16 mouse cellular contexts compared by ENCODE assay signal in the genomic region with DNA sequence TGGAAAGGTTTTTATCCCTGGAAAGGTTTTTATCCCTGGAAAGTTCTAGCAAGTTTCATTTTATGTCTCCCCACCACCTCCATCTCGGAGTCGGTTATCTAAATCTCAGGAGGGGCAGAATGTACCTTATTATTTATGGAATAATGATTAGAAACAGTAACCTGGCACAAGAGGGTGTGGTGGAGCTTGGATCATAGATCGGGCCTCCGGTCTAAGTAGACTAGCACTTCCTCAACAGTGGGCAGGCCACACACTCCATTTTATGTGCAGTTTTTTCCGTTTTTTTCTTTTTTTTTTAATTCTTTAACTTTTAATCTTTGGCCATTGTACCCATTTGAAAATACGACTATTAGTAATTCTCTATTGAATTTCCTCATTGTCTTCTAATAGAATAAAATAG. TPM values are rescaled to one million over a fixed set of nuclear protein-coding genes. Genes with fewer than 3 reads are reported as not detected.
DNase-seq lines count a peak whose midpoint lies in the region; ATAC-seq and TF ChIP-seq lines count a peak whose summit lies in the region.
"Had no signal": no experiment of that assay in that cellular context is flagged by ENCODE, and none has a peak within 500 bp of the region (broad histone marks: within the 10 kb centered on the region; RNA-seq: fewer than 3 reads in every experiment).

No protein-coding gene starts in this region.

- H3K27me3 ChIP-seq in kidney, adult 2 months (replicated peaks; ENCODE audit: control insufficient read depth, insufficient read depth, low read length), result no peaks in the 10 kb centered on the region
- no peaks in the 10 kb centered on the region for H3K27me3 ChIP-seq in midbrain, postnatal 0 days (ENCODE audit: insufficient read depth, low read length)
- H3K27me3 ChIP-seq in midbrain, embryonic 14.5 days (ENCODE audit: control insufficient read depth, insufficient read depth, low read length), result no peaks in the 10 kb centered on the region
- H3K27me3 ChIP-seq: heart, embryonic 15.5 days; hindbrain, embryonic 15.5 days had no signal

- no peak for ATAC-seq in midbrain, postnatal 0 days (ENCODE audit: low FRiP score)
- no peak for ATAC-seq in midbrain, embryonic 14.5 days (ENCODE audit: low FRiP score, low TSS enrichment)
- ATAC-seq: forebrain, embryonic 16.5 days had no signal

- TF ChIP-seq POLR2A in kidney, adult 2 months (IDR thresholded peaks at IDR 0.05; ENCODE audit: low read depth, low read length), result no peak
- no peak for TF ChIP-seq POLR2A in bone marrow, adult 2 months (IDR thresholded peaks at IDR 0.05; ENCODE audit: borderline replicate concordance, control insufficient read depth, low read depth, low read length)

- no peak for TF ChIP-seq CTCF in kidney, adult 2 months (conservative IDR thresholded peaks at IDR 0.05; ENCODE audit: insufficient read depth, insufficient read length, low read depth, low read length)
- no peak for TF ChIP-seq CTCF in bone marrow, adult 2 months (IDR thresholded peaks at IDR 0.05; ENCODE audit: control insufficient read depth, insufficient read depth, low read length)
- TF ChIP-seq CTCF in midbrain, postnatal 0 days (IDR thresholded peaks at IDR 0.05), result no peak

- no peak overlapping the region for H3K4me2 ChIP-seq in midbrain, postnatal 0 days (ENCODE audit: low read depth, low read length, poor library complexity, severe bottlenecking)
- H3K4me2 ChIP-seq in midbrain, embryonic 14.5 days (ENCODE audit: low read length), result no peak overlapping the region
- H3K4me2 ChIP-seq: heart, embryonic 15.5 days; hindbrain, embryonic 15.5 days; lung, embryonic 14.5 days had no signal

- H3K9ac ChIP-seq in midbrain, postnatal 0 days (replicated peaks; ENCODE audit: low read length, poor library complexity, severe bottlenecking), result no peak overlapping the region
- H3K9ac ChIP-seq in midbrain, embryonic 14.5 days (replicated peaks; ENCODE audit: low read length), result no peak overlapping the region
- H3K9ac ChIP-seq: heart, embryonic 15.5 days; hindbrain, embryonic 15.5 days; lung, embryonic 14.5 days had no signal

- no peaks in the 10 kb centered on the region for H3K9me3 ChIP-seq in midbrain, postnatal 0 days (ENCODE audit: low read length)
- H3K9me3 ChIP-seq in midbrain, embryonic 14.5 days (ENCODE audit: control insufficient read depth, low read length), result no peaks in the 10 kb centered on the region
- H3K9me3 ChIP-seq: heart, embryonic 15.5 days; hindbrain, embryonic 15.5 days; midbrain, embryonic 10.5 days had no signal

- H3K4me3 ChIP-seq in kidney, adult 2 months (ENCODE audit: insufficient read depth, low read depth, low read length), result no peak overlapping the region
- H3K4me3 ChIP-seq in bone marrow, adult 2 months (replicated peaks; ENCODE audit: control insufficient read depth, low read depth, low read length), result peak overlapping the region; percentile 8
- no peak overlapping the region for H3K4me3 ChIP-seq in midbrain, postnatal 0 days (ENCODE audit: low read depth, low read length)
- no peak overlapping the region for H3K4me3 ChIP-seq in midbrain, embryonic 14.5 days (replicated peaks; ENCODE audit: low read depth, low read length)
- H3K4me3 ChIP-seq: heart, embryonic 15.5 days; hindbrain, embryonic 15.5 days; midbrain, embryonic 10.5 days had no signal

- DNase-seq in kidney, adult 2 months, result no peak
- DNase-seq in kidney, postnatal 36 days, result no peak
- DNase-seq in B cell, adult 2 months, result peak; percentile 27 to 34
- peak; percentile 27 for DNase-seq in large intestine, adult 2 months (ENCODE audit: low read depth, low spot score)
- no peak for DNase-seq in T-cell, adult 2 months (ENCODE audit: low spot score)
- no peak for DNase-seq in midbrain, postnatal 0 days (ENCODE audit: low spot score)
- no peak for DNase-seq in midbrain, embryonic 14.5 days
- DNase-seq: adrenal gland, adult 8-10 months; gastrocnemius, postnatal 10 days; left cerebral cortex, postnatal 4 days; lung, embryonic 14.5 days had no signal

- WGBS in kidney, adult 2 months, result 64% methylated on average over 6 of the region's 6 CpGs
- WGBS in bone marrow, adult 2 months, result 24% methylated on average over 6 of the region's 6 CpGs
- WGBS in large intestine, adult 2 months, result 26% methylated on average over 6 of the region's 6 CpGs
- 90% methylated on average over 6 of the region's 6 CpGs for WGBS in midbrain, postnatal 0 days
- WGBS in midbrain, embryonic 14.5 days, result 89% methylated on average over 6 of the region's 6 CpGs

- 0 out of 2 replicates have a peak, but pooled peaks cover 2% of the 10 kb centered on the region for H3K4me1 ChIP-seq in kidney, adult 2 months (ENCODE audit: control insufficient read depth, insufficient read depth, low read length)
- H3K4me1 ChIP-seq in bone marrow, adult 2 months (ENCODE audit: control insufficient read depth, insufficient read depth, low read length), result peaks cover 4% of the 10 kb centered on the region; the same call in 1 of the 2 replicates
- no peaks in the 10 kb centered on the region for H3K4me1 ChIP-seq in midbrain, postnatal 0 days (ENCODE audit: insufficient read depth, low read length)
- H3K4me1 ChIP-seq in midbrain, embryonic 14.5 days (ENCODE audit: control insufficient read depth, insufficient read depth, low read length), result no peaks in the 10 kb centered on the region
- H3K4me1 ChIP-seq: heart, embryonic 15.5 days; hindbrain, embryonic 15.5 days; midbrain, embryonic 10.5 days had no signal

- H3K36me3 ChIP-seq in kidney, adult 2 months (ENCODE audit: control insufficient read depth, insufficient read depth, low read length), result no peaks in the 10 kb centered on the region
- no peaks in the 10 kb centered on the region for H3K36me3 ChIP-seq in midbrain, postnatal 0 days (ENCODE audit: insufficient read depth, low read length)
- no peaks in the 10 kb centered on the region for H3K36me3 ChIP-seq in midbrain, embryonic 14.5 days (ENCODE audit: control insufficient read depth, insufficient read depth, low read length)
- H3K36me3 ChIP-seq: heart, embryonic 15.5 days; hindbrain, embryonic 15.5 days; midbrain, embryonic 10.5 days had no signal

- H3K27ac ChIP-seq in kidney, adult 2 months (ENCODE audit: insufficient read depth, low read depth, low read length), result peak overlapping the region; percentile 75
- peak overlapping the region; percentile 23; the same call in 1 of the 2 replicates for H3K27ac ChIP-seq in bone marrow, adult 2 months (ENCODE audit: control insufficient read depth, insufficient read depth, low read depth, low read length, poor library complexity)
- no peak overlapping the region for H3K27ac ChIP-seq in midbrain, postnatal 0 days (ENCODE audit: low read depth, low read length)
- H3K27ac ChIP-seq in midbrain, embryonic 14.5 days (replicated peaks; ENCODE audit: low read depth, low read length), result no peak overlapping the region
- H3K27ac ChIP-seq: heart, embryonic 15.5 days; hindbrain, embryonic 15.5 days; midbrain, embryonic 10.5 days had no signal

RNA-seq across cellular contexts. Expression of gene Casp8, which starts 8.4 kb away (rescaled TPM):
- 5.5 and 6.9 TPM in 2 replicates for polyA plus RNA-seq in kidney, adult 2 months (2012; rRNA removed)
- 11.5 and 17.5 TPM in 2 replicates for polyA plus RNA-seq in bone marrow, adult 2 months (2011; ENCODE audit: insufficient read depth, insufficient read length, low replicate concordance, missing spikeins)
- 20.4 and 31.8 TPM in 2 replicates for polyA plus RNA-seq in large intestine, adult 2 months (2012; rRNA removed)
- 2.2 and 2.5 TPM in 2 replicates for total RNA-seq in midbrain, postnatal 0 days (2014; rRNA removed)
- 3.5 and 4.3 TPM in 2 replicates for polyA plus RNA-seq in midbrain, postnatal 0 days (2015; fragmentation: Nextera tagmentation; extraction: Ambion mirVana)
- polyA plus RNA-seq in midbrain, embryonic 14.5 days (2014; fragmentation: Nextera tagmentation; extraction: Ambion mirVana), result 2.5 and 4.6 TPM in 2 replicates

Comparison
In these comparisons a context has a peak if more than half of its experiments do, and no peak if none do; other contexts are left out.
1. DNase-seq: peak in B cell, adult 2 months (2 of 2) and large intestine, adult 2 months (single experiment); none in kidney, adult 2 months (single experiment), kidney, postnatal 36 days (0 of 2), T-cell, adult 2 months (single experiment), midbrain, postnatal 0 days (single experiment) and midbrain, embryonic 14.5 days (single experiment).
2. H3K27ac ChIP-seq: peak in kidney, adult 2 months (single experiment) and bone marrow, adult 2 months (single experiment); none in midbrain, postnatal 0 days (single experiment) and midbrain, embryonic 14.5 days (single experiment).